8 mouse cellular contexts compared by ENCODE assay signal in genomic region chr5:110979011-110979860, GRCm38 (mm10).
A peak's percentile ranks its signal among the peaks of the same experiment; 100 is the strongest.
DNase-seq lines count a peak whose midpoint lies in the region; ATAC-seq and TF ChIP-seq lines count a peak whose summit lies in the region.

No protein-coding gene starts in this region.

- H3K9me3 ChIP-seq in neural tube, embryonic 15.5 days (replicated peaks) = no peaks in the 10 kb centered on the region

- H3K27me3 ChIP-seq in C2C12 (ENCODE audit: control insufficient read depth, insufficient read depth, insufficient read length) = no peaks in the 10 kb centered on the region
- H3K27me3 ChIP-seq in neural tube, embryonic 15.5 days (replicated peaks) = no peaks in the 10 kb centered on the region

- H3K9ac ChIP-seq in neural tube, embryonic 15.5 days (replicated peaks) = peak overlapping the region; percentile 88

- H3K79me2 ChIP-seq in C2C12 (ENCODE audit: control insufficient read depth, insufficient read depth) = no peaks in the 10 kb centered on the region

- H3K36me3 ChIP-seq in C2C12 (ENCODE audit: control insufficient read depth, insufficient read depth) = no peaks in the 10 kb centered on the region
- H3K36me3 ChIP-seq in neural tube, embryonic 15.5 days = no peaks in the 10 kb centered on the region

- peak overlapping the region; percentile 82 for H3K4me2 ChIP-seq in neural tube, embryonic 15.5 days

- under 1% methylated on average over 99 of the region's 104 CpGs for WGBS in lung, adult 2 months
- under 1% methylated on average over 90 of the region's 104 CpGs for WGBS in neural tube, embryonic 15.5 days

- peaks cover 5% of the 10 kb centered on the region for H3K4me1 ChIP-seq in lung, adult 2 months (ENCODE audit: control insufficient read depth, insufficient read depth, low read length)
- peaks cover 41% of the 10 kb centered on the region for H3K4me1 ChIP-seq in neural tube, embryonic 15.5 days

- H3K79me3 ChIP-seq in C2C12 (ENCODE audit: low read depth) = no peaks in the 10 kb centered on the region

- TF ChIP-seq POLR2A in lung, adult 2 months (IDR thresholded peaks at IDR 0.05; ENCODE audit: borderline replicate concordance, extremely low read depth, low read depth, low read length) = no peak

- DNase-seq in embryo, embryonic 9.5 days (ENCODE audit: extremely low spot score) = peak; percentile 67
- DNase-seq in heart, adult 9 months (ENCODE audit: low spot score in 2 of 2) = peak; percentile 49 to 53
- peak; percentile 25 for DNase-seq in kidney, adult 9 months
- peak; percentile 59 for DNase-seq in lung, adult 2 months
- DNase-seq in thymus, postnatal 36 days = peak; percentile 50 to 58

- peak; percentile 39 for ATAC-seq in activated CD4-positive, CD25-positive, alpha-beta regulatory T cell, adult 4 months
- peak; percentile 62 for ATAC-seq in neural tube, embryonic 15.5 days (ENCODE audit: low FRiP score)

- TF ChIP-seq CTCF in C2C12 (IDR thresholded peaks at IDR 0.05; ENCODE audit: control insufficient read depth, insufficient read depth, insufficient read length) = peak; percentile 73
- TF ChIP-seq CTCF in lung, adult 2 months (IDR thresholded peaks at IDR 0.05; ENCODE audit: insufficient read depth, low read length) = no peak

- H3ac ChIP-seq in C2C12 (ENCODE audit: control insufficient read depth, insufficient read length, low read depth) = peak overlapping the region; percentile 31

- H3K27ac ChIP-seq in neural tube, embryonic 15.5 days (replicated peaks) = peak overlapping the region; percentile 92

- peak overlapping the region; percentile 26 for H3K4me3 ChIP-seq in C2C12 (ENCODE audit: insufficient read depth, poor library complexity, severe bottlenecking)
- peak overlapping the region; percentile 71 for H3K4me3 ChIP-seq in lung, adult 2 months (replicated peaks; ENCODE audit: extremely low read depth, low read depth, low read length)
- peak overlapping the region; percentile 69 for H3K4me3 ChIP-seq in neural tube, embryonic 15.5 days (replicated peaks)

TF ChIP-seq in C2C12, 6 proteins besides CTCF, POLR2A, EP300 and RAD21:
- TF ChIP-seq MAX (IDR thresholded peaks at IDR 0.05) (no peak), FOSL1 (IDR thresholded peaks at IDR 0.05; ENCODE audit: insufficient read depth, low read length, poor library complexity, severe bottlenecking) (no peak), CEBPB (IDR thresholded peaks at IDR 0.05; ENCODE audit: low read depth) (no peak), MYOD1 (IDR thresholded peaks at IDR 0.05; ENCODE audit: control insufficient read depth, insufficient read length, low read depth) (no peak), USF1 (IDR thresholded peaks at IDR 0.05; ENCODE audit: low read depth) (no peak), MYOG (IDR thresholded peaks at IDR 0.05; ENCODE audit: control insufficient read depth, extremely low read depth, insufficient read length) (no peak)
TF ChIP-seq in C2C12: peak in this region for 0.

Comparison
In these comparisons a context has a peak if more than half of its experiments do, and no peak if none do; other contexts are left out.
1. Peak in every context shown above with its lines: DNase-seq, ATAC-seq, H3K4me3 ChIP-seq and H3K27ac ChIP-seq.